Mouse (Mus musculus) fat pad, adult 2 months (tissue): ENCODE measurements around the gene Usp30.

Experiments used
- DNase-seq: peaks from one replicate; pipeline ENCODE4 v3.0.0-alpha.2; 2011; ENCODE audit warnings: low read depth, low spot score; ENCODE audit errors: extremely low read depth

The Usp30 gene

GRCm38 (mm10) chr5:114126499-114127244 lies 61.4 kb downstream of the Usp30 start:
- DNase-seq, result no peak

- no peak for DNase-seq
These were observed 62.4 kb downstream of the Usp30 start, which contains the start of gene Alkbh2 for GRCm38 (mm10) chr5:114127374-114128349. Alkbh2 (minus strand) TSS chr5:114128218.

DNA sequence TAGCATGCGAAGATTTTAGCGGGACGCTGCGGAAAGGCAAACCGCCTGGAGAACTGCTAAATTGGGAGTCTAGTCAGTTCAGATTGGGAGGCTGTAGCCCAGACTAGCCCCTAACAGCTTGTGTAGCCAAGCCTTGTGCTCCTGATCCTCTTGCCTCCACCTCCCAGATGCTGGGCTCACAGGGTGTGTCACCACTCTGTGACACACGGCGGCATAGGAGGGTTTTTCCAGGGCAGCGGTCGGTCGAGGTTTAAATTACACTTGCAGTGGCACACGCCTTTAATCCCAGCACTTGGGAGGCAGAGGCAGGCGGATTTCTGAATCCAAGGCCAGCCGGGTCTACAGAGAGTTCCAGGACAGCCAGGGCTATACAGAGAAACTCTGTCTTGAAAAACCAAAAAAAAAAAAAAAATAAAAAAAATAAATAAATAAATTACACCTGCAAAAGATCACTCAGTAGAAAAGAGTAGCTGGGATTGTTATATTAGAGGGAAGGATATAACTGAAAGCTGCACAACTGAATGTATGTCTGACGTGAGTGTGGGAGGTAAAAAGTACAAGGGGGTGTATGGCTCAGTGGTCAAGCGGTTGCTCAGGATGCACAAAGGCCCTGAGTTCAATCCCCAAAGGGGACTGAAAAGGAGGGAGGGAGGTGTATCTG lies 64.4 kb downstream of the Usp30 start:
- no peak for DNase-seq

- no peak for DNase-seq
These were observed 64.9 kb downstream of the Usp30 start, which contains the start of gene Ung for GRCm38 (mm10) chr5:114130211-114130605. Ung (plus strand) TSS chr5:114130386.

DNA sequence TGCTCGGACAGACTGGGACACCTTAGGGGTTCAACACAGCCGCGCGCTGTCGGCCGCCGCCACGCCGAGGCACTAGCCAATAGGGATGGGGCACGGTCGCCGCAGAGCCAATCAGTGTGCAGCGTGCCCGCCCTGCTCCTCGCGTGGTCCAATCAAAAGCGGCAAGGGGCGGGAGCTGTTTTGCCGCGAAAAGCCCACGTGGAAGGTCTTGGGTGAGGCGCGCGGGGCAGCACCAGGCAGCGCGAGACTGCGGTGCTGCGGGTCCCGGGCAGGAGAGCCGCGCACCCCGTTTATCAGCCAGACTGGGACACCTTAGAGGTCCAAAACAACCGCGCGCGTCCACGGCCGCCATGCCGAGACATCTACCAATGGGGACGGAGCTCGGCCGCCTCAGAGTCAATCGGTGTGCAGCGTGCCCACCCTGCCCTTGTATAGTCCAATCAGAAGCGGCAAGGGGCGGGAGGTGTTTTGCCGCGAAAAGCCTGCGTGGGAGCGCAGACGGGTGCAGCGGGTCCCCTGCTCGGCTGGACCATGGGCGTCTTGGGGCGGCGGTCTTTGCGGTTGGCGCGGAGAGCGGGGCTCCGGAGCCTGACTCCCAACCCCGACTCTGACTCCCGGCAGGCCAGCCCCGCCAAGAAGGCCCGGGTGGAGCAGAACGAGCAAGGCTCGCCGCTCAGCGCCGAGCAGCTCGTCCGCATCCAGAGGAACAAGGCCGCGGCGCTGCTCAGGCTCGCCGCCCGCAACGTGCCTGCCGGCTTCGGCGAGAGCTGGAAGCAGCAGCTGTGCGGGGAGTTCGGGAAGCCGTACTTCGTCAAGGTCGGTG lies 65.6 kb downstream of the Usp30 start:
- DNase-seq, result no peak

GRCm38 (mm10) chr5:114131521-114131840 lies 66.2 kb downstream of the Usp30 start:
- no peak for DNase-seq

- DNase-seq, result no peak
These were observed 67.6 kb downstream of the Usp30 start for GRCm38 (mm10) chr5:114132841-114133240.

- no peak for DNase-seq
These were observed 68.9 kb downstream of the Usp30 start for GRCm38 (mm10) chr5:114134091-114134534.

- no peak for DNase-seq
These were observed 70.3 kb downstream of the Usp30 start for GRCm38 (mm10) chr5:114135516-114135915.

GRCm38 (mm10) chr5:114137481-114138276 lies 72.4 kb downstream of the Usp30 start:
- no peak for DNase-seq

DNA sequence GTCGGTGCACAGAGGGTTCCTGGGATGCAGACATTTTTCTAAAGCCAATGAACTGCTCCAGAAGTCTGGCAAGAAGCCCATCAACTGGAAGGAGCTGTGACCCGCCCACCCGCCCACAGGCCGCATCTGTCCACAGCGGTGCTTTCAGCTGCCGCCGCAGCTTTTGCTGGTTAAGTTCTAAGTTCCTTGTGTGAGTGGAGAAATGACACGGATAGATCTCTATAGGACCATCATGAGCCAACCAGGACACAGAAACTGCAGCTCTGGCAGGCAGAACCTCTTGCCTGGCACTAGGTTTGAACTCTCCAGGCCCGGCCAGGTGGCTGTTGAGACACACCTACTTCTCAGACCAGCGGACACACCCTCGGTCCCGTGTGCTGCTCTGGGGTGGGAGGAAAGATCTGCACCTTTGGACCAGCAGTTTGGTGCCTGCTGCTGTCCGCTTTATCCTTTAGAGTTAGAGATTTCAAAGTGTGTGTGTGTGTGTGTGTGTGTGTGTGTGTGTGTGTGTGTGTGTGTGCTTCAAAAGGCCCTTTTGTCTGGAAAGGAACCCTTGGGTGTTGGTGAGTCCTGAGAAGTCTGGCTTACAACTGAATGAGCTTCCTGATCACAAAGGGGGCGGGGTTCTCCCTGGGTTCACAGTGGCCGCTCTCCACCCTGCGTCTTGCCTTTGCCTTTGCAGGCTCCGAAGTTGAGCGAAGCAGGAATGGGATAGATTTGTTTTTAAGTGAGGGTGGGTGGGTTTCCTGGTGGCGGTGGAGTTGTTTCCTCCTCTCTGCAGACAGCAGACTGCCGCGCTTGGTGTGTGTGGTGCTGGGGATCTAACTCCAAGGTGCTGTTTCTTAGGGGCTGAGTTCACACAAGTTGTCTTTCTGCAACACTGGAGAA lies 73.3 kb downstream of the Usp30 start:
- DNase-seq, result no peak

GRCm38 (mm10) chr5:114139175-114139574 lies 73.9 kb downstream of the Usp30 start:
- no peak for DNase-seq

- no peak for DNase-seq
These were observed 81.0 kb downstream of the Usp30 start, which contains the start of gene Acacb for GRCm38 (mm10) chr5:114146028-114146888. Acacb (plus strand) TSS chr5:114146535.

GRCm38 (mm10) chr5:114147043-114147972 lies 82.0 kb downstream of the Usp30 start:
- DNase-seq, result no peak

- DNase-seq, result no peak
These were observed 87.3 kb downstream of the Usp30 start for GRCm38 (mm10) chr5:114152359-114153092.

DNA sequence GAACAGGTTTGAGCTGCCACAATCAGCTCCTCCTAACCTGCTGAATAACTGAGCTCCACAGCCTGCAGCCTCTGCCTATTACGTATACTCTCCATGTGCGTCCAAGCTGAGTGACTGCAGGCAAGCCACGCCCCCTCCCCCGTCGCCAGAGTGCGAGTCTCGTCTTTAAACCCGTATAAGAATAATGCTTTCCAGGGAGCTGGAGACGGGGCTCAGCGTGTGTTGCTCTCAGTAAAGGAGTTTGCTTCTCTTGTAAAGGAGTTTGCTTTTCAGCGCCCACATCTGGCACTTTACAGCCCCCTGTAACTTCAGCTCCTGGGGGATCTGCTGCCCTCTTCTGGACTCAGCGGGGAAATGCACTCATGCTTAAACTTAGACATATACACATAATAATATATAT lies 88.2 kb downstream of the Usp30 start:
- DNase-seq, result no peak
